Mouse (Mus musculus): ENCODE data around the gene Esr1. TPM values are rescaled to one million over a fixed set of nuclear protein-coding genes. Genes with fewer than 3 reads are reported as not detected.
"Not testable (repeated sequence)": the region's sequence is repeated elsewhere in the genome, so short reads cannot be mapped to it uniquely, and the experiment has no call there.

Gene Esr1
- polyA plus RNA-seq, 1 experiment from 2014 or later = 0.63 TPM

- WGBS = 94% methylated on average over 2 of the region's 2 CpGs
- ATAC-seq = no peak
These were observed 126.9 kb downstream of the Esr1 start for GRCm38 (mm10) chr10:4738311-4738710.

GRCm38 (mm10) chr10:4751091-4751490, 139.7 kb downstream of the Esr1 start:
- not testable (repeated sequence) for ATAC-seq; H3K27me3 ChIP-seq (replicated peaks; ENCODE audit: control insufficient read depth, insufficient read depth, low read length); H3K4me3 ChIP-seq (ENCODE audit: low read length); H3K36me3 ChIP-seq (ENCODE audit: control insufficient read depth, insufficient read depth, low read length); H3K4me1 ChIP-seq (ENCODE audit: control insufficient read depth, insufficient read depth, low read depth, low read length); H3K9ac ChIP-seq (ENCODE audit: low read depth, low read length); H3K4me2 ChIP-seq (ENCODE audit: low read length); H3K9me3 ChIP-seq (ENCODE audit: control insufficient read depth, low read length); H3K27ac ChIP-seq (ENCODE audit: low read depth, low read length)
- WGBS = no CpG with 5 or more reads among the region's 1 CpGs

More at GRCm38 (mm10) chr10:4738311-4738710, 126.9 kb downstream of the Esr1 start:
- H3K36me3 ChIP-seq (ENCODE audit: control insufficient read depth, insufficient read depth, low read length) = no peaks in the 10 kb centered on the region
- no peak overlapping the region for H3K9ac ChIP-seq (ENCODE audit: low read depth, low read length)
- H3K27ac ChIP-seq (ENCODE audit: low read depth, low read length) = no peak overlapping the region
- H3K4me2 ChIP-seq (ENCODE audit: low read length) = no peak overlapping the region
- H3K4me1 ChIP-seq (ENCODE audit: control insufficient read depth, insufficient read depth, low read depth, low read length) = no peaks in the 10 kb centered on the region
- no peaks in the 10 kb centered on the region for H3K27me3 ChIP-seq (replicated peaks; ENCODE audit: control insufficient read depth, insufficient read depth, low read length)
- H3K9me3 ChIP-seq (ENCODE audit: control insufficient read depth, low read length) = no peaks in the 10 kb centered on the region
- H3K4me3 ChIP-seq (ENCODE audit: low read length) = no peak overlapping the region

DNA sequence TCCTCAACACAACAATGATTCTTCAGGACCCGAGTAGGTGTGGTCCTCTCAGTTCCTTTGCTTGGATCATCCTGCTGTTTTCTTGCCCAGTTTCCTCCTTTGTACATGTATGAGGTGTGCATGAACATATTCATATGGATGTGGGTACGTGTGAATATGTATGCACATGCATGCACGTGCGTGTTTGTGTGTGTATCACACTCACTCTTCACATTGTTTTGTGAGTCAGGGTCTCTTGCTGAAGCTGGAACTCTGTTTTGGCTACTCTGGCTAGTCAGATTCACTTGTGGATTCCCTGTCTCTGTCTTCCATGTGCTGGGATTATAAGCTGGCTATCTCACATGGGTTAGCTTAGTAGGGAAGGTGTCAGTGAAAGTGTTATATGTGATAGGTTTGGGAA, 141.6 kb downstream of the Esr1 start:
- 90% methylated on average over 4 of the region's 4 CpGs for WGBS
- Histone ChIP-seq H3K27ac (ENCODE audit: low read depth, low read length) (no peak overlapping the region), H3K9ac (ENCODE audit: low read depth, low read length) (no peak overlapping the region), H3K27me3 (replicated peaks; ENCODE audit: control insufficient read depth, insufficient read depth, low read length) (no peaks in the 10 kb centered on the region), H3K36me3 (ENCODE audit: control insufficient read depth, insufficient read depth, low read length) (no peaks in the 10 kb centered on the region), H3K4me1 (ENCODE audit: control insufficient read depth, insufficient read depth, low read depth, low read length) (no peaks in the 10 kb centered on the region), H3K4me3 (ENCODE audit: low read length) (no peak overlapping the region), H3K4me2 (ENCODE audit: low read length) (no peak overlapping the region), H3K9me3 (ENCODE audit: control insufficient read depth, low read length) (no peaks in the 10 kb centered on the region)
- ATAC-seq = no peak

DNA sequence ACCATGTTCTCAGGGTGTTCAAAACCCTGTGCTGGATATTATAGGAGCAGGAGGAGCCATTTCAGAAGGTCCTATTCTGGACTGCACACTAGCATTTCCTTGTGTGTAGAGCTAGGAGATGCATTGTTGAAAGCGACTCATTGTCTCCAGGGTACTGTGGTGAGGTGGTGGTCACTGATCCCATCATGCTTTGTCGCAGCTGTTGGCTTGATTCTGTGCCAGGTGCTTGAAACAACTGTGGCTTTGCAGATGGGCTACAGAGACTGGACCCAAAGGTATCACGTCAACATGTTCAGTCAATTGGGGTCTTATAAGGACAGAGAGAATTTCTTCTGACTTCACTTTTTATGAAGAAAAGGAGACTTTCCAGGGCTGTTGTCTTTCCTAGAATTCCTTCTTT, 164.1 kb downstream of the Esr1 start:
- no peak overlapping the region for H3K9ac ChIP-seq (ENCODE audit: low read depth, low read length)
- H3K27ac ChIP-seq (ENCODE audit: low read depth, low read length) = no peak overlapping the region
- no peaks in the 10 kb centered on the region for H3K4me1 ChIP-seq (ENCODE audit: control insufficient read depth, insufficient read depth, low read depth, low read length)
- H3K4me3 ChIP-seq (ENCODE audit: low read length) = no peak overlapping the region
- H3K36me3 ChIP-seq (ENCODE audit: control insufficient read depth, insufficient read depth, low read length) = no peaks in the 10 kb centered on the region
- no peaks in the 10 kb centered on the region for H3K27me3 ChIP-seq (replicated peaks; ENCODE audit: control insufficient read depth, insufficient read depth, low read length)
- no peaks in the 10 kb centered on the region for H3K9me3 ChIP-seq (ENCODE audit: control insufficient read depth, low read length)
- no peak for ATAC-seq
- no peak overlapping the region for H3K4me2 ChIP-seq (ENCODE audit: low read length)
- 80% methylated on average over 3 of the region's 3 CpGs for WGBS

GRCm38 (mm10) chr10:4776007-4776713, 164.8 kb downstream of the Esr1 start:
- Histone ChIP-seq H3K4me1 (ENCODE audit: control insufficient read depth, insufficient read depth, low read depth, low read length) (no peaks in the 10 kb centered on the region), H3K9ac (ENCODE audit: low read depth, low read length) (no peak overlapping the region), H3K27ac (ENCODE audit: low read depth, low read length) (no peak overlapping the region), H3K4me3 (ENCODE audit: low read length) (no peak overlapping the region), H3K27me3 (replicated peaks; ENCODE audit: control insufficient read depth, insufficient read depth, low read length) (no peaks in the 10 kb centered on the region), H3K36me3 (ENCODE audit: control insufficient read depth, insufficient read depth, low read length) (no peaks in the 10 kb centered on the region), H3K4me2 (ENCODE audit: low read length) (no peak overlapping the region), H3K9me3 (ENCODE audit: control insufficient read depth, low read length) (no peaks in the 10 kb centered on the region)
- ATAC-seq = no peak
- WGBS = 80% methylated on average over 6 of the region's 6 CpGs

DNA sequence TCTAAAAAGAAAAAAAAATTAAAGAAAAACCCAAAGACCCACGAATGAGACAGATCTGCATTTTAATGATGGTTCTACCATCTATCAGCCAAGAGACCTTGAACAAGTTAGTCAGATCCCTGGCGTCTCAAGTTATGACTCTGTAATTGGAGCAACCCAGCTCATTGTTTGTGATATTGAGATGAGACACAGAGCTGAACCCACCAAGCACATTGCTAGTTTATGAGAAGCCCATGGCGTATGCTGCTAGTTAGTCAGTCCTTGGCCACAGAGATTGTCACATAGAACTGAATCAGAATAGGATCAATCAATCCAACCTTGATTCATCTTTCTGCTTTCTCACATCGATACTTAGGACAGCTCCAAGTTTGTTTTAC, 165.3 kb downstream of the Esr1 start:
- WGBS = 81% methylated on average over 4 of the region's 4 CpGs
- ATAC-seq = no peak
- Histone ChIP-seq H3K4me3 (ENCODE audit: low read length) (no peak overlapping the region), H3K4me2 (ENCODE audit: low read length) (no peak overlapping the region), H3K9me3 (ENCODE audit: control insufficient read depth, low read length) (no peaks in the 10 kb centered on the region), H3K27ac (ENCODE audit: low read depth, low read length) (no peak overlapping the region), H3K27me3 (replicated peaks; ENCODE audit: control insufficient read depth, insufficient read depth, low read length) (no peaks in the 10 kb centered on the region), H3K36me3 (ENCODE audit: control insufficient read depth, insufficient read depth, low read length) (no peaks in the 10 kb centered on the region), H3K4me1 (ENCODE audit: control insufficient read depth, insufficient read depth, low read depth, low read length) (no peaks in the 10 kb centered on the region), H3K9ac (ENCODE audit: low read depth, low read length) (no peak overlapping the region)

- no peak for ATAC-seq
These were observed 166.6 kb downstream of the Esr1 start for GRCm38 (mm10) chr10:4777996-4778395.

DNA sequence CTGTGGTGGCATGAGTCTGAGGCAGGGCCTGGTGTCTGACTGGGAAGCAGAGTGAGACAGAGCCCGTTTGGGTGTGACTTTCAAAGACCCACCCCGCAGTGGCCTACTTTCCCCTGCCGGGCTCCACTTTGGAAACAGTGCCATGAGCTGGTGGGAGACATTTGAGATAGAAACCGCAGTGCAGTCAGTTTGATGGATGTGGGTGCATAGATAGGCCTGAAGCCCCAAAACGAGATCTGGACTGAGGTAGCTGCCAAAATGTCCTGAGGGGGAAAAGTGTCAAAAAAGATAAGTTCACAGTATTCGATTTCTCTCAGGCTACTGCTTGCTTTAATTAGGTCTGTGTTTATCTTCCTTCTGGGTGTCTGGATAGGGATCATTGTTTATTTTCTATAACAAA, 169.5 kb downstream of the Esr1 start:
- H3K36me3 ChIP-seq (ENCODE audit: control insufficient read depth, insufficient read depth, low read length) = no peaks in the 10 kb centered on the region
- no peak overlapping the region for H3K4me2 ChIP-seq (ENCODE audit: low read length)
- no peak overlapping the region for H3K4me3 ChIP-seq (ENCODE audit: low read length)
- H3K9ac ChIP-seq (ENCODE audit: low read depth, low read length) = no peak overlapping the region
- no peaks in the 10 kb centered on the region for H3K9me3 ChIP-seq (ENCODE audit: control insufficient read depth, low read length)
- H3K27ac ChIP-seq (ENCODE audit: low read depth, low read length) = no peak overlapping the region
- no peaks in the 10 kb centered on the region for H3K4me1 ChIP-seq (ENCODE audit: control insufficient read depth, insufficient read depth, low read depth, low read length)
- 66% methylated on average over 6 of the region's 6 CpGs for WGBS
- no peak for ATAC-seq
- H3K27me3 ChIP-seq (replicated peaks; ENCODE audit: control insufficient read depth, insufficient read depth, low read length) = no peaks in the 10 kb centered on the region

More at GRCm38 (mm10) chr10:4777996-4778395, 166.6 kb downstream of the Esr1 start:
- Histone ChIP-seq H3K27me3 (replicated peaks; ENCODE audit: control insufficient read depth, insufficient read depth, low read length) (no peaks in the 10 kb centered on the region), H3K27ac (ENCODE audit: low read depth, low read length) (no peak overlapping the region), H3K4me3 (ENCODE audit: low read length) (no peak overlapping the region), H3K36me3 (ENCODE audit: control insufficient read depth, insufficient read depth, low read length) (no peaks in the 10 kb centered on the region), H3K9ac (ENCODE audit: low read depth, low read length) (no peak overlapping the region), H3K4me1 (ENCODE audit: control insufficient read depth, insufficient read depth, low read depth, low read length) (no peaks in the 10 kb centered on the region), H3K9me3 (ENCODE audit: control insufficient read depth, low read length) (no peaks in the 10 kb centered on the region), H3K4me2 (ENCODE audit: low read length) (no peak overlapping the region)
- 80% methylated on average over 3 of the region's 3 CpGs for WGBS

GRCm38 (mm10) chr10:4787003-4787628, 175.7 kb downstream of the Esr1 start:
- no peaks in the 10 kb centered on the region for H3K9me3 ChIP-seq (ENCODE audit: control insufficient read depth, low read length)
- no peak overlapping the region for H3K4me3 ChIP-seq (ENCODE audit: low read length)
- H3K4me2 ChIP-seq (ENCODE audit: low read length) = no peak overlapping the region
- 87% methylated on average over 5 of the region's 5 CpGs for WGBS
- ATAC-seq = no peak
- H3K27me3 ChIP-seq (replicated peaks; ENCODE audit: control insufficient read depth, insufficient read depth, low read length) = no peaks in the 10 kb centered on the region
- no peaks in the 10 kb centered on the region for H3K4me1 ChIP-seq (ENCODE audit: control insufficient read depth, insufficient read depth, low read depth, low read length)
- no peak overlapping the region for H3K27ac ChIP-seq (ENCODE audit: low read depth, low read length)
- H3K9ac ChIP-seq (ENCODE audit: low read depth, low read length) = no peak overlapping the region
- H3K36me3 ChIP-seq (ENCODE audit: control insufficient read depth, insufficient read depth, low read length) = no peaks in the 10 kb centered on the region
